Mouse (Mus musculus): ENCODE measurements around the gene Ntn1.

Ntn1 gene

GRCm38 (mm10) chr11:68220733-68221132 lies 179.9 kb downstream of the Ntn1 start:
- no peak for ATAC-seq (ENCODE audit: insufficient number of reproducible peaks, low FRiP score, low TSS enrichment)

- ATAC-seq (ENCODE audit: insufficient number of reproducible peaks, low FRiP score, low TSS enrichment) = no peak
Measured at GRCm38 (mm10) chr11:68216041-68216440, 184.6 kb downstream of the Ntn1 start.

GRCm38 (mm10) chr11:68215206-68215912 lies 185.3 kb downstream of the Ntn1 start:
- no peak for ATAC-seq (ENCODE audit: insufficient number of reproducible peaks, low FRiP score, low TSS enrichment)

GRCm38 (mm10) chr11:68214496-68215205 lies 186.0 kb downstream of the Ntn1 start:
- ATAC-seq (ENCODE audit: insufficient number of reproducible peaks, low FRiP score, low TSS enrichment) = no peak

- no peak for ATAC-seq (ENCODE audit: insufficient number of reproducible peaks, low FRiP score, low TSS enrichment)
Measured at GRCm38 (mm10) chr11:68213896-68214295, 186.7 kb downstream of the Ntn1 start.

GRCm38 (mm10) chr11:68211924-68212578 lies 188.6 kb downstream of the Ntn1 start:
- ATAC-seq (ENCODE audit: insufficient number of reproducible peaks, low FRiP score, low TSS enrichment) = no peak

- no peak for ATAC-seq (ENCODE audit: insufficient number of reproducible peaks, low FRiP score, low TSS enrichment)
Measured at GRCm38 (mm10) chr11:68210714-68211113, 189.9 kb downstream of the Ntn1 start.

- ATAC-seq (ENCODE audit: insufficient number of reproducible peaks, low FRiP score, low TSS enrichment) = no peak
Measured at GRCm38 (mm10) chr11:68209506-68209905, 191.1 kb downstream of the Ntn1 start.

GRCm38 (mm10) chr11:68208582-68208981 lies 192.0 kb downstream of the Ntn1 start:
- no peak for ATAC-seq (ENCODE audit: insufficient number of reproducible peaks, low FRiP score, low TSS enrichment)

GRCm38 (mm10) chr11:68208023-68208422 lies 192.6 kb downstream of the Ntn1 start:
- no peak for ATAC-seq (ENCODE audit: insufficient number of reproducible peaks, low FRiP score, low TSS enrichment)

GRCm38 (mm10) chr11:68205572-68206229 lies 194.9 kb downstream of the Ntn1 start:
- ATAC-seq (ENCODE audit: insufficient number of reproducible peaks, low FRiP score, low TSS enrichment) = no peak

GRCm38 (mm10) chr11:68204407-68204806 lies 196.2 kb downstream of the Ntn1 start:
- ATAC-seq (ENCODE audit: insufficient number of reproducible peaks, low FRiP score, low TSS enrichment) = no peak

GRCm38 (mm10) chr11:68203658-68204315 lies 196.8 kb downstream of the Ntn1 start:
- ATAC-seq (ENCODE audit: insufficient number of reproducible peaks, low FRiP score, low TSS enrichment) = no peak

- ATAC-seq (ENCODE audit: insufficient number of reproducible peaks, low FRiP score, low TSS enrichment) = no peak
Measured at GRCm38 (mm10) chr11:68202561-68202960, 198.1 kb downstream of the Ntn1 start.

GRCm38 (mm10) chr11:68201811-68202459 lies 198.7 kb downstream of the Ntn1 start:
- no peak for ATAC-seq (ENCODE audit: insufficient number of reproducible peaks, low FRiP score, low TSS enrichment)

GRCm38 (mm10) chr11:68201063-68201462 lies 199.6 kb downstream of the Ntn1 start:
- no peak for ATAC-seq (ENCODE audit: insufficient number of reproducible peaks, low FRiP score, low TSS enrichment)

- no peak for ATAC-seq (ENCODE audit: insufficient number of reproducible peaks, low FRiP score, low TSS enrichment)
Measured at GRCm38 (mm10) chr11:68200500-68200899, 200.1 kb downstream of the Ntn1 start.

GRCm38 (mm10) chr11:68199801-68200423 lies 200.7 kb downstream of the Ntn1 start:
- ATAC-seq (ENCODE audit: insufficient number of reproducible peaks, low FRiP score, low TSS enrichment) = no peak

- no peak for ATAC-seq (ENCODE audit: insufficient number of reproducible peaks, low FRiP score, low TSS enrichment)
Measured at GRCm38 (mm10) chr11:68199103-68199502, 201.5 kb downstream of the Ntn1 start.
